Mouse (Mus musculus): ENCODE results near the gene Exosc2.

Exosc2 gene

GRCm38 (mm10) chr2:31670551-31671035, at the start of gene Exosc2:
TSS of gene Exosc2 (plus strand) at chr2:31670715.
- DNase-seq, result peak; percentile 90 to 92

GRCm38 (mm10) chr2:31633531-31633930, 37.0 kb upstream of the Exosc2 start:
- DNase-seq, result no peak

GRCm38 (mm10) chr2:31635281-31636137, 35.0 kb upstream of the Exosc2 start:
- no peak for DNase-seq

- DNase-seq, result no peak
Measured at GRCm38 (mm10) chr2:31636138-31636741, 34.3 kb upstream of the Exosc2 start.

- no peak for DNase-seq
Measured at GRCm38 (mm10) chr2:31636742-31637141, 33.8 kb upstream of the Exosc2 start.

GRCm38 (mm10) chr2:31637311-31637710, 33.2 kb upstream of the Exosc2 start:
- no peak for DNase-seq

- peak in 1 of 2 experiments; percentile 25 for DNase-seq
Measured at GRCm38 (mm10) chr2:31637807-31638206, 32.7 kb upstream of the Exosc2 start.

GRCm38 (mm10) chr2:31638581-31639465, 31.7 kb upstream of the Exosc2 start:
- DNase-seq, result no peak

- no peak for DNase-seq
Measured at GRCm38 (mm10) chr2:31639466-31639760, 31.1 kb upstream of the Exosc2 start.

GRCm38 (mm10) chr2:31639901-31640608, 30.5 kb upstream of the Exosc2 start, which contains the start of gene Prdm12:
TSS of gene Prdm12 (plus strand) at chr2:31640037.
- no peak for DNase-seq

- DNase-seq, result no peak
Measured at GRCm38 (mm10) chr2:31640609-31641507, 29.7 kb upstream of the Exosc2 start.

- DNase-seq, result no peak
Measured at GRCm38 (mm10) chr2:31641508-31641830, 29.0 kb upstream of the Exosc2 start.

GRCm38 (mm10) chr2:31641929-31642328, 28.6 kb upstream of the Exosc2 start:
- no peak for DNase-seq

GRCm38 (mm10) chr2:31653971-31654853, 16.3 kb upstream of the Exosc2 start:
- peak; percentile 27 to 57 for DNase-seq

- peak; percentile 62 to 76 for DNase-seq
Measured at GRCm38 (mm10) chr2:31654854-31655559, 15.5 kb upstream of the Exosc2 start.

GRCm38 (mm10) chr2:31656374-31656773, 14.1 kb upstream of the Exosc2 start:
- no peak for DNase-seq

GRCm38 (mm10) chr2:31662939-31663803, 7.3 kb upstream of the Exosc2 start:
- no peak for DNase-seq

GRCm38 (mm10) chr2:31663804-31664180, 6.7 kb upstream of the Exosc2 start:
- DNase-seq, result no peak

- DNase-seq, result no peak
Measured at GRCm38 (mm10) chr2:31667332-31667731, 3.2 kb upstream of the Exosc2 start.

All from cerebellum, adult 18-20 months (tissue).